In genomic region chr3:37640162-37640721, GRCm38 (mm10) we compare ENCODE assay signal across 8 mouse cellular contexts. TPM values are rescaled to one million over a fixed set of nuclear protein-coding genes. Genes with fewer than 3 reads are reported as not detected.
A peak's percentile ranks its signal among the peaks of the same experiment; 100 is the strongest.
DNase-seq lines count a peak whose midpoint lies in the region; ATAC-seq and TF ChIP-seq lines count a peak whose summit lies in the region.

No protein-coding gene starts in this region.

- H3K4me1 ChIP-seq in lung, embryonic 14.5 days (ENCODE audit: insufficient read depth), result peaks cover 10% of the 10 kb centered on the region
- H3K4me1 ChIP-seq in brown adipose tissue, adult 24 weeks (ENCODE audit: control insufficient read depth, insufficient read depth, insufficient read length, low read length), result no peaks in the 10 kb centered on the region
- 0 out of 2 replicates have a peak, but pooled peaks cover 3% of the 10 kb centered on the region for H3K4me1 ChIP-seq in hindbrain, postnatal 0 days (ENCODE audit: insufficient read depth, low read length)
- peaks cover 2% of the 10 kb centered on the region; the same call in 1 of the 2 replicates for H3K4me1 ChIP-seq in liver, adult 2 months (ENCODE audit: control insufficient read depth, insufficient read depth, low read length)
- peaks cover 30% of the 10 kb centered on the region for H3K4me1 ChIP-seq in neural tube, embryonic 13.5 days (replicated peaks)

- H3K9ac ChIP-seq in lung, embryonic 14.5 days, result peak overlapping the region; percentile 90
- peak overlapping the region; percentile 77 for H3K9ac ChIP-seq in hindbrain, postnatal 0 days (replicated peaks; ENCODE audit: low read length)
- H3K9ac ChIP-seq in liver, adult 2 months (ENCODE audit: low read depth, low read length), result peak overlapping the region; percentile 84
- peak overlapping the region; percentile 84 for H3K9ac ChIP-seq in neural tube, embryonic 13.5 days

- peak; percentile 59 for DNase-seq in lung, embryonic 14.5 days
- DNase-seq in lung, postnatal 25 days (ENCODE audit: low spot score), result no peak
- peak; percentile 18 to 37 for DNase-seq in gastrocnemius, adult 8-10 months (ENCODE audit: low spot score in 2 of 2)
- DNase-seq in hindbrain, postnatal 0 days (ENCODE audit: low spot score), result peak; percentile 74
- DNase-seq in liver, adult 2 months (ENCODE audit: extremely low read depth, low read depth, low spot score), result peak; percentile 15
- peak; percentile 69 for DNase-seq in thymus, postnatal 4 days

- peak overlapping the region; percentile 85 for H3K4me2 ChIP-seq in lung, embryonic 14.5 days
- peak overlapping the region; percentile 81 for H3K4me2 ChIP-seq in hindbrain, postnatal 0 days (ENCODE audit: low read depth, low read length)
- peak overlapping the region; percentile 65 for H3K4me2 ChIP-seq in neural tube, embryonic 13.5 days

- peak overlapping the region; percentile 84 for H3K4me3 ChIP-seq in lung, embryonic 14.5 days (ENCODE audit: low read depth, low read length)
- H3K4me3 ChIP-seq in brown adipose tissue, adult 24 weeks (ENCODE audit: insufficient read depth, low read depth, low read length), result peak overlapping the region; percentile 99
- peak overlapping the region; percentile 83 for H3K4me3 ChIP-seq in hindbrain, postnatal 0 days (ENCODE audit: low read length)
- H3K4me3 ChIP-seq in liver, adult 2 months (ENCODE audit: insufficient read depth, low read depth, low read length), result peak overlapping the region; percentile 85
- peak overlapping the region; percentile 82 for H3K4me3 ChIP-seq in neural tube, embryonic 13.5 days

- H3K36me3 ChIP-seq in lung, embryonic 14.5 days (ENCODE audit: insufficient read depth), result peaks cover 25% of the 10 kb centered on the region
- peaks cover 13% of the 10 kb centered on the region; the same call in 1 of the 2 replicates for H3K36me3 ChIP-seq in hindbrain, postnatal 0 days (ENCODE audit: insufficient read depth, low read length)
- H3K36me3 ChIP-seq in liver, adult 2 months (ENCODE audit: control insufficient read depth, insufficient read depth, low read length), result peaks cover 3% of the 10 kb centered on the region; the same call in 1 of the 2 replicates
- peaks cover 21% of the 10 kb centered on the region for H3K36me3 ChIP-seq in neural tube, embryonic 13.5 days

- no peak for TF ChIP-seq POLR2A in liver, adult 2 months (IDR thresholded peaks at IDR 0.05; ENCODE audit: extremely low read depth, insufficient read depth, low read length)

- no peaks in the 10 kb centered on the region for H3K9me3 ChIP-seq in lung, embryonic 14.5 days (ENCODE audit: low read depth, low read length)
- H3K9me3 ChIP-seq in hindbrain, postnatal 0 days (ENCODE audit: low read length), result no peaks in the 10 kb centered on the region
- no peaks in the 10 kb centered on the region for H3K9me3 ChIP-seq in neural tube, embryonic 13.5 days

- WGBS in lung, embryonic 14.5 days, result under 1% methylated on average over 68 of the region's 86 CpGs
- WGBS in hindbrain, postnatal 0 days, result under 1% methylated on average over 59 of the region's 86 CpGs
- 2% methylated on average over 86 of the region's 86 CpGs for WGBS in liver, adult 2 months
- under 1% methylated on average over 84 of the region's 86 CpGs for WGBS in neural tube, embryonic 13.5 days

- H3K27ac ChIP-seq in lung, embryonic 14.5 days (ENCODE audit: low read depth), result peak overlapping the region; percentile 95
- H3K27ac ChIP-seq in brown adipose tissue, adult 24 weeks (replicated peaks; ENCODE audit: low read depth, low read length), result peak overlapping the region; percentile 90
- peak overlapping the region; percentile 89 for H3K27ac ChIP-seq in hindbrain, postnatal 0 days
- peak overlapping the region; percentile 29 for H3K27ac ChIP-seq in liver, adult 2 months (replicated peaks; ENCODE audit: insufficient read depth, low read depth, low read length)
- peak overlapping the region; percentile 90 for H3K27ac ChIP-seq in neural tube, embryonic 13.5 days (replicated peaks)

- H3K79me2 ChIP-seq in liver, adult 2 months (ENCODE audit: control insufficient read depth, insufficient read depth, low read length), result 0 out of 2 replicates have a peak, but pooled peaks cover 4% of the 10 kb centered on the region

- ATAC-seq in lung, embryonic 14.5 days (ENCODE audit: insufficient read depth), result peak; percentile 75
- ATAC-seq in hindbrain, postnatal 0 days, result peak; percentile 85
- ATAC-seq in neural tube, embryonic 13.5 days (ENCODE audit: low read depth), result peak; percentile 84

- H3K27me3 ChIP-seq in lung, embryonic 14.5 days (ENCODE audit: insufficient read depth, low read length), result no peaks in the 10 kb centered on the region
- no peaks in the 10 kb centered on the region for H3K27me3 ChIP-seq in hindbrain, postnatal 0 days (ENCODE audit: insufficient read depth, low read length)
- H3K27me3 ChIP-seq in liver, adult 2 months (ENCODE audit: control insufficient read depth, insufficient read depth, low read length), result no peaks in the 10 kb centered on the region
- H3K27me3 ChIP-seq in neural tube, embryonic 13.5 days, result peaks cover 33% of the 10 kb centered on the region

- no peak for TF ChIP-seq CTCF in lung, embryonic 14.5 days (IDR thresholded peaks at IDR 0.05; ENCODE audit: low read depth)
- no peak for TF ChIP-seq CTCF in hindbrain, postnatal 0 days (IDR thresholded peaks at IDR 0.05; ENCODE audit: low read depth)
- no peak for TF ChIP-seq CTCF in liver, adult 2 months (IDR thresholded peaks at IDR 0.05; ENCODE audit: low read depth, low read length)

RNA-seq across cellular contexts. Expression of gene Spry1, which starts 0.5 kb away (rescaled TPM):
- polyA plus RNA-seq in lung, embryonic 14.5 days (2014; fragmentation: Nextera tagmentation; extraction: Ambion mirVana), result 15.6 and 17.8 TPM in 2 replicates
- polyA plus RNA-seq in brown adipose tissue, adult 24 weeks (2012; ENCODE audit: insufficient read depth, insufficient read length, missing spikeins), result 9.2 and 11.4 TPM in 2 replicates
- total RNA-seq in gastrocnemius, adult 8-10 months (2022), result 10 to 100 TPM; 10.9 to 18.4 (median 12.4) TPM
- total RNA-seq in hindbrain, postnatal 0 days (2014; rRNA removed), result 31.8 and 40.6 TPM in 2 replicates
- 5.5 and 5.6 TPM in 2 replicates for polyA plus RNA-seq in hindbrain, postnatal 0 days (2015; fragmentation: Nextera tagmentation; extraction: Ambion mirVana)
- 2.8 and 4.2 TPM in 2 replicates for total RNA-seq in liver, adult 2 months (2014; rRNA removed)
- 5.5 and 5.9 TPM in 2 replicates for polyA plus RNA-seq in liver, adult 2 months (2012; rRNA removed)
- polyA plus RNA-seq in neural tube, embryonic 13.5 days (2015; fragmentation: Nextera tagmentation; extraction: Ambion mirVana), result 4.4 TPM in 2 replicates

Comparison
In these comparisons a context has a peak if more than half of its experiments do, and no peak if none do; other contexts are left out.
1. H3K27ac ChIP-seq: peak in every context shown above with its lines; median percentile 95 in lung, embryonic 14.5 days; 90 in brown adipose tissue, adult 24 weeks; 90 in neural tube, embryonic 13.5 days; 89 in hindbrain, postnatal 0 days; 29 in liver, adult 2 months.